Mouse (Mus musculus): ENCODE results near the gene Mpped2. TPM values are rescaled to one million over a fixed set of nuclear protein-coding genes. Genes with fewer than 3 reads are reported as not detected.

Mpped2 gene
- polyA plus RNA-seq, 1 experiment from 2014 or later = 8.0 TPM

DNA sequence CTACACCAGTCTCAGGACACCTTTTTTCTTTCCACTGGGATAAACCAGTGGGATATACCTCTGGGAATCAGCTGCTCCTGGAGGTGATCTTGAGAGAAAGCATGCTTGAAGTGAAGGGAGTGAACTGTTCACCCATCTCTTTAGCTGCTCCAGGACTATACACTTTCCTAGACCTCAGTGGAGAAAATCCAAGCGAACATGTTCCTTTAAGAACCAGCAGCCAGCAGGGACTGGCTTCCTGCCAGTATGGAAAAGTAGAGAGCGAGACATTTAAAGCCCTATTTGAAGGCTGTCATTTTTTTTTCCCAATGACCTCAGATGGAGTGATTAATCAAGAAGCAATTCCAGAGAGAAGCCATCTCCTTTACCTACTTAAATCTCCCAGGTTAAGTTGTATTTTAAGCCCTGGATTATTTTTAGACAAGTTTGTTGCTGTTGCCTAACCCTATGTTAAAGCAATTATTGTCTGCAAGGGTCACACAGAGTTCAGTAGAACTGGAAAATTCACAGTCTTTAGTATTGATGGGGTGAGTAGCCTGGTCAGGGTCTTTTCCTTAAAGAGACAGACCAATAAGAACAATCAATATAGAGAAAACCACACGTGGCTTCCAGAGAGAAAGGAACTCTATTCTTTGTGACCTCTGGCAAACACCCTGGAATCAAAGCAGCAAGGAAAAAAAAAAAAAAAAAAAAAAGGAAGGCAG lies 196.4 kb downstream of the Mpped2 start:
- WGBS = 21% methylated on average over 3 of the region's 3 CpGs
- no peak overlapping the region for H3K27ac ChIP-seq (ENCODE audit: low read depth, low read length)
- no peaks in the 10 kb centered on the region for H3K9me3 ChIP-seq (ENCODE audit: control insufficient read depth)
- no peaks in the 10 kb centered on the region for H3K27me3 ChIP-seq (replicated peaks; ENCODE audit: control insufficient read depth, insufficient read depth, low read length)
- TF ChIP-seq CTCF (IDR thresholded peaks at IDR 0.05; ENCODE audit: low read depth) = no peak
- no peak overlapping the region; the same call in 1 of the 2 replicates for H3K4me2 ChIP-seq (replicated peaks; ENCODE audit: low read depth)
- ATAC-seq = no peak
- H3K9ac ChIP-seq (ENCODE audit: low read depth, low read length) = no peak overlapping the region
- no peak overlapping the region for H3K4me3 ChIP-seq (ENCODE audit: low read depth, low read length)
- H3K36me3 ChIP-seq (ENCODE audit: control insufficient read depth, insufficient read depth) = no peaks in the 10 kb centered on the region
- H3K4me1 ChIP-seq (replicated peaks; ENCODE audit: control insufficient read depth, insufficient read depth, low read length) = 0 out of 2 replicates have a peak, but pooled peaks cover 5% of the 10 kb centered on the region

GRCm38 (mm10) chr2:106893376-106893775 lies 200.3 kb downstream of the Mpped2 start:
- Histone ChIP-seq H3K4me2 (replicated peaks; ENCODE audit: low read depth) (no peak overlapping the region), H3K4me3 (ENCODE audit: low read depth, low read length) (no peak overlapping the region), H3K9me3 (ENCODE audit: control insufficient read depth) (no peaks in the 10 kb centered on the region), H3K9ac (ENCODE audit: low read depth, low read length) (no peak overlapping the region), H3K27me3 (replicated peaks; ENCODE audit: control insufficient read depth, insufficient read depth, low read length) (no peaks in the 10 kb centered on the region), H3K4me1 (replicated peaks; ENCODE audit: control insufficient read depth, insufficient read depth, low read length) (0 out of 2 replicates have a peak, but pooled peaks cover 5% of the 10 kb centered on the region), H3K36me3 (ENCODE audit: control insufficient read depth, insufficient read depth) (no peaks in the 10 kb centered on the region), H3K27ac (ENCODE audit: low read depth, low read length) (no peak overlapping the region)
- WGBS = 59% methylated on average over 3 of the region's 3 CpGs
- no peak for TF ChIP-seq CTCF (IDR thresholded peaks at IDR 0.05; ENCODE audit: low read depth)
- no peak for ATAC-seq

DNA sequence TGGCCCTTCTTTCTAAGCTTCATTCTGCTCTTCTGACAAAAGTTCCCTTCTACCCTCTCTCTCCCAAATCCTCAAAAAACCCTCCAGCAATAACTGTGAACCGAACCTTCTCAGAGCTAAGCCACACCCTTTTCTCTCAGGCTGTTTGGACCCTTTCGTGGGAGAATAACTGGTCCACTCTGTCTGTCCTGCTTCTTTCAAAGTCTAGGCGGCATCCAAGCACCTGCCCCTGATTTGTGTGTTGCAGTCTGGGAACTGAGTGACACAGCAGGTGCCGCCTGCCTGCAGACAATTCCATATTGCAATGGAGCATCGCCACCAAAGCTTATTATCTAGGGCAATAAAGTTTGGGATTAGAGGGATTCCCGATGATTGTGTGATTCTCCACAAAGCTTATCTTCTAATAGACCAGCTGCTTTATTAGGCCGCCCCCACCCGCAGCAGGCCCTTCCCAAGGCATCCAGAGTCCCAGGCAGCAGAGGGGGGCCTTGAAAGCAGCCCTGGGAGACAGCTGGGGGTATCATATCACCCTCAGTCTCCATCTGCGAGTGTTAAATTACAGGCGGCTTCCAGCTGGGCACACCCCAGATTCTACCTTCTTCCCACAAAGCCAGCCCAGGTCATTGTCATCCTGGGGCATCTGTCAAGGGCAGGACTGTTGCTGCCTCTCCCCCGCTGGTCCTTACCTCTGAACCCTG lies 202.4 kb downstream of the Mpped2 start:
- no peak overlapping the region for H3K4me2 ChIP-seq (replicated peaks; ENCODE audit: low read depth)
- no peak for TF ChIP-seq CTCF (IDR thresholded peaks at IDR 0.05; ENCODE audit: low read depth)
- no peaks in the 10 kb centered on the region for H3K36me3 ChIP-seq (ENCODE audit: control insufficient read depth, insufficient read depth)
- no peak overlapping the region for H3K9ac ChIP-seq (ENCODE audit: low read depth, low read length)
- H3K9me3 ChIP-seq (ENCODE audit: control insufficient read depth) = no peaks in the 10 kb centered on the region
- H3K27me3 ChIP-seq (replicated peaks; ENCODE audit: control insufficient read depth, insufficient read depth, low read length) = no peaks in the 10 kb centered on the region
- no peak overlapping the region for H3K4me3 ChIP-seq (ENCODE audit: low read depth, low read length)
- no peak for ATAC-seq
- 25% methylated on average over 11 of the region's 11 CpGs for WGBS
- no peaks in the 10 kb centered on the region for H3K4me1 ChIP-seq (replicated peaks; ENCODE audit: control insufficient read depth, insufficient read depth, low read length)
- H3K27ac ChIP-seq (ENCODE audit: low read depth, low read length) = no peak overlapping the region

GRCm38 (mm10) chr2:106896024-106896384 lies 202.9 kb downstream of the Mpped2 start:
- no peak overlapping the region for H3K9ac ChIP-seq (ENCODE audit: low read depth, low read length)
- no peaks in the 10 kb centered on the region for H3K36me3 ChIP-seq (ENCODE audit: control insufficient read depth, insufficient read depth)
- H3K9me3 ChIP-seq (ENCODE audit: control insufficient read depth) = no peaks in the 10 kb centered on the region
- no peaks in the 10 kb centered on the region for H3K27me3 ChIP-seq (replicated peaks; ENCODE audit: control insufficient read depth, insufficient read depth, low read length)
- no peaks in the 10 kb centered on the region for H3K4me1 ChIP-seq (replicated peaks; ENCODE audit: control insufficient read depth, insufficient read depth, low read length)
- H3K4me2 ChIP-seq (replicated peaks; ENCODE audit: low read depth) = no peak overlapping the region
- no peak for ATAC-seq
- no peak for TF ChIP-seq CTCF (IDR thresholded peaks at IDR 0.05; ENCODE audit: low read depth)
- H3K27ac ChIP-seq (ENCODE audit: low read depth, low read length) = no peak overlapping the region
- H3K4me3 ChIP-seq (ENCODE audit: low read depth, low read length) = no peak overlapping the region
- WGBS = 58% methylated on average over 4 of the region's 4 CpGs

DNA sequence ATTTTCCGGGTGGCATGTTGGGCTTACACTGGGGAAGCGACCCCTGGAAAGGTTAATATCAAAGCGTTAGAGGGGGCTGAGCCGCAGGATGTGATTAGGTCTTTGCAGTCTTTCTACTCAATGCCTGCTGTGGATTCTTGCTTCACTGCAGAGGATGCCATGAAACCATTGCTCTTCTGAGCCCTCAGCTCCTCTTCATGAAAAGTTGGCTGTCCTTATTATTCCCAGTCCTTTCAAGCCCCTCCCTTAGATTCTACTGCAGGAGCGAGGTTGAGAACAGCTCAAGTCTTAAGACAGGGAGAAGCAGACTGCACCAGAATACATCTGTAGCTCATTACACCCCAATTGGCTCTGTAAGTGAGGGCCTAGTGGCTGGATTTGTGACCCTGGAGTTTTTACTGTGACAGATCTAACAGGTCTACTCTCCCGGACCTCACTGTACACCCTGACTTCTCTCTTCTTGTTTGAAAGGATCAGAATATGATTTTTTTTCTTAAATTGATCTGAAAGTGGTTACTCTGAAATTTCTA lies 218.9 kb downstream of the Mpped2 start:
- no peak for TF ChIP-seq CTCF (IDR thresholded peaks at IDR 0.05; ENCODE audit: low read depth)
- H3K27ac ChIP-seq (ENCODE audit: low read depth, low read length) = no peak overlapping the region
- no peaks in the 10 kb centered on the region for H3K36me3 ChIP-seq (ENCODE audit: control insufficient read depth, insufficient read depth)
- ATAC-seq = no peak
- no peaks in the 10 kb centered on the region for H3K27me3 ChIP-seq (replicated peaks; ENCODE audit: control insufficient read depth, insufficient read depth, low read length)
- no peak overlapping the region for H3K9ac ChIP-seq (ENCODE audit: low read depth, low read length)
- no peaks in the 10 kb centered on the region for H3K4me1 ChIP-seq (replicated peaks; ENCODE audit: control insufficient read depth, insufficient read depth, low read length)
- H3K4me3 ChIP-seq (ENCODE audit: low read depth, low read length) = no peak overlapping the region
- H3K4me2 ChIP-seq (replicated peaks; ENCODE audit: low read depth) = no peak overlapping the region
- H3K9me3 ChIP-seq (ENCODE audit: control insufficient read depth) = no peaks in the 10 kb centered on the region
- 86% methylated on average over 6 of the region's 6 CpGs for WGBS
